Mouse (Mus musculus) C2C12 (cell line): ENCODE results near the gene Ip6k3. TPM values are rescaled to one million over a fixed set of nuclear protein-coding genes. Genes with fewer than 3 reads are reported as not detected.

Experiments used
- H3K27me3 ChIP-seq: one replicate; pipeline ENCODE4 v1.6.1; 2011; ENCODE audit not compliant: control insufficient read depth, insufficient read depth, insufficient read length
- H3K36me3 ChIP-seq: one replicate; pipeline ENCODE4 v1.6.1; 2011; ENCODE audit not compliant: control insufficient read depth, insufficient read depth
- H3K4me3 ChIP-seq: one replicate; pipeline ENCODE4 v1.5.1; 2011; ENCODE audit warnings: mild to moderate bottlenecking, control low read depth; ENCODE audit not compliant: poor library complexity, insufficient read depth, severe bottlenecking
- H3K79me2 ChIP-seq: one replicate; pipeline ENCODE4 v1.6.1; 2011; ENCODE audit not compliant: control insufficient read depth, insufficient read depth
- H3K79me3 ChIP-seq: one replicate; pipeline ENCODE4 v1.6.1; 2011; ENCODE audit warnings: low read depth, control low read depth
- H3ac ChIP-seq: one replicate; pipeline ENCODE3; 2011; ENCODE audit warnings: low read depth; ENCODE audit not compliant: control insufficient read depth, insufficient read length
- CEBPB ChIP-seq: IDR thresholded peaks from one replicate; pipeline ENCODE4 v1.6.1; 2011; ENCODE audit warnings: low read depth, mild to moderate bottlenecking, control low read depth, moderate library complexity
- CTCF ChIP-seq: IDR thresholded peaks from one replicate; pipeline ENCODE4 v1.5.1; 2011; ENCODE audit not compliant: control insufficient read depth, insufficient read depth, insufficient read length
- FOSL1 ChIP-seq: IDR thresholded peaks from one replicate; pipeline ENCODE4 v1.8.0; 2011; ENCODE audit warnings: mild to moderate bottlenecking, low read length; ENCODE audit not compliant: poor library complexity, insufficient read depth, severe bottlenecking
- MAX ChIP-seq: IDR thresholded peaks from one replicate; pipeline ENCODE4 v1.6.1; 2011; ENCODE audit warnings: mild to moderate bottlenecking, control low read depth
- MYOD1 ChIP-seq: IDR thresholded peaks from one replicate; pipeline ENCODE4 v1.6.1; 2011; ENCODE audit warnings: low read depth; ENCODE audit not compliant: control insufficient read depth, insufficient read length
- MYOG ChIP-seq: IDR thresholded peaks from one replicate; pipeline ENCODE4 v1.6.1; 2011; ENCODE audit not compliant: control insufficient read depth, insufficient read length; ENCODE audit errors: extremely low read depth
- USF1 ChIP-seq: IDR thresholded peaks from one replicate; pipeline ENCODE4 v1.6.1; 2011; ENCODE audit warnings: low read depth, mild to moderate bottlenecking, control low read depth, moderate library complexity
- polyA plus RNA-seq: library from polyadenylated mRNA; unstranded; fragments of >200 nt; fragmentation: generic; extraction: Trizol; gene quantifications from one replicate; pipeline ENCODE4 v1.2.1, GENCODE M21; 2012; ENCODE audit warnings: missing spikeins

The Ip6k3 gene
- polyA plus RNA-seq, 1 experiment, result 0.08 TPM

- H3K79me3 ChIP-seq, result no peaks in the 10 kb centered on the region
- peaks cover 28% of the 10 kb centered on the region for H3K36me3 ChIP-seq
- no peaks in the 10 kb centered on the region for H3K79me2 ChIP-seq
- H3K4me3 ChIP-seq, result no peak overlapping the region
- H3ac ChIP-seq, result no peak overlapping the region
- no peaks in the 10 kb centered on the region for H3K27me3 ChIP-seq
- TF ChIP-seq MAX, result no peak
- TF ChIP-seq CTCF, result no peak
- TF ChIP-seq CEBPB, result no peak
- no peak for TF ChIP-seq FOSL1
- TF ChIP-seq MYOG, result no peak
- no peak for TF ChIP-seq MYOD1
- no peak for TF ChIP-seq USF1
Measured at GRCm38 (mm10) chr17:27095690-27096089, 71.9 kb downstream of the Ip6k3 start.

Other genes with a start within 250 kb of the Ip6k3 start
- 7.3 TPM for gene Phf1, start 234.7 kb downstream of the Ip6k3 start, polyA plus RNA-seq
- gene Cuta, start 228.2 kb downstream of the Ip6k3 start, polyA plus RNA-seq, result 166 TPM
- 3.0 TPM for gene Syngap1, start 226.5 kb downstream of the Ip6k3 start, polyA plus RNA-seq
- 6.8 TPM for gene Zbtb9, start 194.6 kb downstream of the Ip6k3 start, polyA plus RNA-seq
- 95.1 TPM for gene Bak1, start 138.8 kb downstream of the Ip6k3 start, polyA plus RNA-seq
- gene Itpr3, start 110.5 kb downstream of the Ip6k3 start, polyA plus RNA-seq, result 20.0 TPM
- 630 TPM for gene Uqcc2, start 33.9 kb downstream of the Ip6k3 start, polyA plus RNA-seq
- gene Lemd2, start 36.7 kb upstream of the Ip6k3 start, polyA plus RNA-seq, result 45.9 TPM